Mouse (Mus musculus) spleen, adult 2 months (tissue): ENCODE data around the gene Mterf2.

Source experiments
- CTCF ChIP-seq: fragments of 200-500 bp; IDR thresholded peaks from 2 replicates; pipeline ENCODE4 v1.5.1; 2011; ENCODE audit warnings: mild to moderate bottlenecking, inconsistent platforms; ENCODE audit not compliant: insufficient read depth, insufficient read length, insufficient replicate concordance; ENCODE audit errors: extremely low read depth
- POLR2A ChIP-seq: fragments of 200-500 bp; IDR thresholded peaks from 2 replicates; pipeline ENCODE4 v1.6.1; 2011; ENCODE audit warnings: low read depth, low read length, inconsistent platforms

DNA sequence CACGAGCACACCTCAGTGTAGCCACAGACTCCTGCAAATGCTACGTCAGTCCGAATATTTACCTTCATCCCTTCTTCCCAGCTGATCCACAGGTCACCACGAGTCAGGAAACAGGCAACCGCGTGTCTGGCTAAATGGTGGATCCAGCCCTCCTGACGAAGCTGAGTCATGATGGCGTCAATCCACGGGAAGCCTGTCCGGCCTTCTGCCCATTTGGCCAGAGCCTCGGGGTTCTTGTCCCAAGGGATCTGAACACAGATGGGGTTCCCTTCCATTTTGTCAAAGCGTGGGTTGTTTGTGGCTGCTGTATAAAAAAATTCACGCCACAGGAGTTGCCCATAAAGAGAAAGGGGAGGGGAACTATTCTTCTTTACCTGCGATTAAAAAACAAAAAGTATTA is 18.5 kb upstream of the Mterf2 start:
- no peak for TF ChIP-seq POLR2A
- no peak for TF ChIP-seq CTCF
